Mouse (Mus musculus): ENCODE data around the gene Ddx19a. TPM values are rescaled to one million over a fixed set of nuclear protein-coding genes. Genes with fewer than 3 reads are reported as not detected.

The Ddx19a gene
- total and polyA plus RNA-seq, 3 experiments, result 23.1 to 107 (median 28.8) TPM

DNA sequence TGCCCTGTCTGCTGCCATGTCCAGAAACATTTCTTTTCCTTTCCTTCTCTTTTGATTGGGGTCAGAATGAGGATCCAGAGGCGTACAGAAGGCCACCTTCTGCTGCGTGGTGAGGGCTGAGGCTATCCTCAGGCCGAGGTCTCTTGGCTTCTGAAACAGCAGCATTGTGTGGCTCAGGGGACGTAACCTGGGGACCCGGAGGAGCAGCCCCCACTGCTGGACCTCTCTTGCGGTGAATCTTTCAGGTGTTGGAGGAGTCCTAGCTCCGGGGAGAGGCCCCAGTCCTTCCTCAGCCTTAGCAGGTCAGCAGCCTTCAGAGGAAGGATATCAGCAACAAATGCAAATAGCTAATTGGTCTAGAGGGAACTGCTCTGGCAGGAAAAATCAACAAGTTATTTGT lies 69.2 kb downstream of the Ddx19a start (continued):
- TF ChIP-seq NRF1 (IDR thresholded peaks at IDR 0.05; ENCODE audit: low read depth, low read length) (no peak), JUN (IDR thresholded peaks at IDR 0.05; ENCODE audit: insufficient read depth, low read depth, low read length) (no peak)

DNA sequence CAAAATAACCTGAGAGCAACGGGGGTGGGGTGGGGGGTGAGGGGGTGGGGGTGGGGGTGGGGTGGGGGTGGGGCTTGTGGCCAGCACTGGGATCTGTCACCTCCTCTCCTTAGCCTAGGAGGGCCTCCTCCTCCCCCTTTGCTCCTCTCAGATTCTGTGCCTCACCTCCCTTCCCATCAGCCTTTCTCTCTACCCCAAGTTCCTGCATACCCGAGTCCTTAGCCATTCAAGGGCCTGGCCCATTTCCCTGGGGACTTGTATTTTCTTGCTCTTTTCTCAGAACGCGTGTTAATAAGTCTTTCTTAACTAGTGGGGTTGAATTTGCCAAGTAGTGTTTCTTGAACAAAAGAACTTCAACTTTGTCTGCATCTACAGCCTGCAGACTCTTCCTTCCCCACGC lies 70.9 kb downstream of the Ddx19a start:
- H3K27me3 ChIP-seq (replicated peaks), result no peaks in the 10 kb centered on the region
- in situ Hi-C loops (cut with MboI; ENCODE audit: low pct_ligation_motif_present, low pct_unique_long_range_greater_than_20kb, low sequenced_read_pairs) (no loop called here), dilution Hi-C loops (cut with MboI; ENCODE audit: extremely low pct_ligation_motif_present, extremely low pct_unique_long_range_greater_than_20kb, low sequenced_read_pairs) (no loop called here)
- TF ChIP-seq POLR2A (IDR thresholded peaks at IDR 0.05; ENCODE audit: low read depth, low read length), result no peak; the same call in 1 of the 2 replicates
- 0 out of 2 replicates have a peak, but pooled peaks have one; percentile 22 for TF ChIP-seq EP300 (IDR thresholded peaks at IDR 0.05; ENCODE audit: low read length)
- 0 out of 2 replicates have a peak, but pooled peaks have one; percentile 20 for TF ChIP-seq KAT2A (IDR thresholded peaks at IDR 0.05; ENCODE audit: insufficient replicate concordance, low read length)
- no peak for TF ChIP-seq ZKSCAN1 (IDR thresholded peaks at IDR 0.05; ENCODE audit: borderline replicate concordance, low read depth, low read length)
- peak; percentile 28 for TF ChIP-seq ZNF384 (IDR thresholded peaks at IDR 0.05; ENCODE audit: low read depth, low read length)
- no peak; the same call in 1 of the 2 replicates for TF ChIP-seq MAZ (IDR thresholded peaks at IDR 0.05; ENCODE audit: low read depth, low read length)
- no peak for TF ChIP-seq JUN (IDR thresholded peaks at IDR 0.05; ENCODE audit: insufficient read depth, low read depth, low read length)
- TF ChIP-seq E2F4 (IDR thresholded peaks at IDR 0.05; ENCODE audit: insufficient replicate concordance, low read depth, low read length), result no peak
- peak; percentile 78 for TF ChIP-seq MXI1 (IDR thresholded peaks at IDR 0.05; ENCODE audit: low read depth, low read length)
- TF ChIP-seq RCOR1 (conservative IDR thresholded peaks at IDR 0.05; ENCODE audit: low read depth, low read length), result no peak
- TF ChIP-seq CHD2 (IDR thresholded peaks at IDR 0.05; ENCODE audit: low read length), result peak; percentile 69; the same call in 1 of the 2 replicates
- no peak for TF ChIP-seq GABPA (IDR thresholded peaks at IDR 0.05; ENCODE audit: insufficient replicate concordance, low read depth, low read length)
- no peak for TF ChIP-seq CHD1 (IDR thresholded peaks at IDR 0.05; ENCODE audit: low read depth, low read length)
- no peak for TF ChIP-seq ZC3H11A (IDR thresholded peaks at IDR 0.05; ENCODE audit: low read depth, low read length)
- TF ChIP-seq NRF1 (IDR thresholded peaks at IDR 0.05; ENCODE audit: low read depth, low read length), result no peak
- TF ChIP-seq BHLHE40 (IDR thresholded peaks at IDR 0.05; ENCODE audit: low read depth, low read length), result 0 out of 2 replicates have a peak, but pooled peaks have one; percentile 12
- no peak for TF ChIP-seq HCFC1 (IDR thresholded peaks at IDR 0.05; ENCODE audit: low read depth, low read length)
- TF ChIP-seq USF1 (IDR thresholded peaks at IDR 0.05; ENCODE audit: low read depth, low read length), result no peak
- no peak for TF ChIP-seq IRF4 (IDR thresholded peaks at IDR 0.05; ENCODE audit: low read depth, low read length)
- TF ChIP-seq SIN3A (IDR thresholded peaks at IDR 0.05; ENCODE audit: low read length), result no peak
- peak; percentile 29; the same call in 1 of the 2 replicates for TF ChIP-seq TCF12 (IDR thresholded peaks at IDR 0.05; ENCODE audit: low read depth, low read length)
- TF ChIP-seq MYC (IDR thresholded peaks at IDR 0.05; ENCODE audit: low read depth, low read length), result no peak
- no peak for TF ChIP-seq POLR2AphosphoS2 (IDR thresholded peaks at IDR 0.05; ENCODE audit: low read depth, low read length)
- peaks cover 7 to 35% of the 10 kb centered on the region in 2 experiments for H3K36me3 ChIP-seq (replicated peaks in 1 of 2; ENCODE audit: control insufficient read depth in 1 of 2, insufficient read depth in 1 of 2, low read length in 1 of 2)
- no peak overlapping the region for H3K4me3 ChIP-seq (replicated peaks in 1 of 3; ENCODE audit: low read depth in 2 of 3, low read length in 2 of 3, poor library complexity in 1 of 3)
- H3K4me1 ChIP-seq (ENCODE audit: control insufficient read depth in 1 of 2, insufficient read depth in 2 of 2), result peaks cover 26 to 80% of the 10 kb centered on the region in 2 experiments
- H3K9me3 ChIP-seq (replicated peaks; ENCODE audit: low read length), result peaks cover 4% of the 10 kb centered on the region
- peak overlapping the region; percentile 96 for H3K27ac ChIP-seq (ENCODE audit: insufficient read depth, low read depth)
- peak overlapping the region; percentile 92 for H3K4me2 ChIP-seq (ENCODE audit: insufficient read depth, low read depth, poor library complexity, severe bottlenecking)
- H3K9ac ChIP-seq (ENCODE audit: insufficient read depth, low read depth), result peak overlapping the region; percentile 80
- H3K79me2 ChIP-seq (replicated peaks; ENCODE audit: control insufficient read depth, extremely low read depth, insufficient read depth, poor library complexity, severe bottlenecking), result peaks cover 66% of the 10 kb centered on the region
- peak; percentile 69 for DNase-seq (ENCODE audit: extremely low read depth)

All from CH12.LX (cell line).